Mouse (Mus musculus) liver, embryonic 11.5 days (tissue): Measurements from ENCODE around the gene AU022252. TPM values are rescaled to one million over a fixed set of nuclear protein-coding genes. Genes with fewer than 3 reads are reported as not detected.

Experiments used
- ATAC-seq: fragments of 200-750 bp; cut with Nextera tagmentation; replicated peaks from 2 replicates; pipeline ENCODE4 v1.8.0; 2017; ENCODE audit warnings: moderate number of reproducible peaks, mild to moderate bottlenecking, moderate TSS enrichment, moderate library complexity; ENCODE audit not compliant: low FRiP score
- DNase-seq: peaks from one replicate; pipeline ENCODE4 v3.0.0-alpha.2; 2017; ENCODE audit warnings: low spot score
- H3K27ac ChIP-seq: fragments of 300-500 bp; sonication (generic); 2 replicates; pipeline ENCODE4 v1.5.1; 2014; ENCODE audit warnings: mild to moderate bottlenecking, low read depth, low read length, control low read depth
- H3K27me3 ChIP-seq: fragments of 300-500 bp; sonication (generic); replicated peaks from 2 replicates; pipeline ENCODE4 v1.6.1; 2014; ENCODE audit warnings: low read length, mixed read lengths; ENCODE audit not compliant: control insufficient read depth, insufficient read depth
- H3K36me3 ChIP-seq: fragments of 300-500 bp; sonication (generic); 2 replicates; pipeline ENCODE4 v1.6.1; 2014; ENCODE audit warnings: mild to moderate bottlenecking, low read length, moderate library complexity, mixed read lengths; ENCODE audit not compliant: control insufficient read depth, insufficient read depth
- H3K4me1 ChIP-seq: fragments of 300-500 bp; sonication (generic); replicated peaks from 2 replicates; pipeline ENCODE4 v1.6.1; 2014; ENCODE audit warnings: low read length, mixed read lengths; ENCODE audit not compliant: control insufficient read depth, insufficient read depth
- H3K4me2 ChIP-seq: fragments of 300-500 bp; sonication (generic); 2 replicates; pipeline ENCODE4 v1.6.1; 2014; ENCODE audit warnings: mild to moderate bottlenecking, control low read depth, moderate library complexity
- H3K4me3 ChIP-seq: fragments of 300-500 bp; sonication (generic); 2 replicates; pipeline ENCODE4 v1.5.1; 2014; ENCODE audit warnings: low read depth, low read length, control low read depth
- H3K9ac ChIP-seq: fragments of 300-500 bp; sonication (generic); 2 replicates; pipeline ENCODE4 v1.6.1; 2014; ENCODE audit warnings: low read depth, low read length, control low read depth
- H3K9me3 ChIP-seq: fragments of 300-500 bp; sonication (generic); 2 replicates; pipeline ENCODE4 v1.6.1; 2016; ENCODE audit warnings: low read length, inconsistent platforms, mixed read lengths; ENCODE audit not compliant: control insufficient read depth
- WGBS: fragments of 180-500 bp; shearing (Covaris S2); extraction: QIAGEN DNeasy Blood & Tissue Kit; methylation state at CpG from one replicate; pipeline ENCODE4 v1.1.7; 2014; 5-methylcytosine and 5-hydroxymethylcytosine counted together
- polyA plus RNA-seq: library from polyadenylated mRNA; unstranded; fragments of >200 nt; fragmentation: Nextera tagmentation; extraction: Ambion mirVana; gene quantifications from 2 replicates; pipeline ENCODE4 v1.2.1, GENCODE M21; 2014

AU022252 gene
- polyA plus RNA-seq, 1 experiment from 2014 or later, result 33.3 TPM

DNA sequence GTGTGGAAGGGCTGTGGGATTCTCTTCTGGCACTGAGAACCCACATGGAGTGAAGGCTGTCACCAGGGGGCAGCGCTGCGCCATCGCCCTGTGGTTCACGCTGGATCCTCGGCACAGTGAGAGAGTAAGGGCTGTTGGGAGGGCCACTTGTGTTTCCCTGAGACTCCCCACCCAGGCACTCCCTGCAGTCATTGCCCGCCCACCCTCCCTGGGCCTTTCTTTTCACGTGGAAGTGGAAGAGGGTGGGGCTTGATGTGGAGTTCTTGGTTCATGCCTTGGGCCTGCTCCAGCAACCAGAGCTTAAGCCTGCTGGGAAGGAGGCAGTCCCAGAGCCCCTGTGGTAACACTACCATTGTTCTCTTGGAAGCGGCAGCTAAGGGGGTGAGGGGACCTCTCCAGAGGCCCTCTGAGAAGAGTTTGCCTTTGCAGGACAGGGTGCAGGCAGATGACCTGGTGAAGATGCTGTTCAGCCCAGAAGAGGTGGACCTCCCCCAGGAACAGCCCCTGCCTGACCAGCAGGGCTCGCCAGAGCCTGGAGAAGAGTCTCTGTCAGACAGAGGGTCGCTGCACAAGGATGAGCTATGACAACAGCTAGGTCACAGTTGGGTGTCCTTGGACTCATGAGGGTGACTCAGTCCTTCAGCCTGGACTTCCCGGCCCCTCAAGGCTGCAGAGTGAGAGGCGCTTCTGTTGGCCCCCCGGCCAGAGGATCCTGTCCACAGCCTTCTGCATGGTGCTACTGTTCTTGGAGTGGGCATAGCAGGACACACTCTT is 15.1 kb upstream of the AU022252 start:
- DNase-seq (peak; percentile 53), ATAC-seq (peak; percentile 44)
- Histone ChIP-seq H3K4me3 (no peak overlapping the region), H3K9me3 (no peaks in the 10 kb centered on the region), H3K27ac (no peak overlapping the region), H3K36me3 (no peaks in the 10 kb centered on the region), H3K27me3 (no peaks in the 10 kb centered on the region), H3K9ac (no peak overlapping the region), H3K4me1 (no peaks in the 10 kb centered on the region), H3K4me2 (no peak overlapping the region)
- 40% methylated on average over 13 of the region's 13 CpGs for WGBS

GRCm38 (mm10) chr4:119246688-119247225 is 14.2 kb upstream of the AU022252 start:
- H3K4me1 ChIP-seq, result no peaks in the 10 kb centered on the region
- H3K9ac ChIP-seq, result no peak overlapping the region
- H3K4me2 ChIP-seq, result no peak overlapping the region
- H3K4me3 ChIP-seq, result no peak overlapping the region
- no peak for ATAC-seq
- no peaks in the 10 kb centered on the region for H3K9me3 ChIP-seq
- DNase-seq, result no peak
- no peaks in the 10 kb centered on the region for H3K27me3 ChIP-seq
- WGBS, result 81% methylated on average over 14 of the region's 14 CpGs
- H3K36me3 ChIP-seq, result peaks cover 3% of the 10 kb centered on the region
- H3K27ac ChIP-seq, result no peak overlapping the region

DNA sequence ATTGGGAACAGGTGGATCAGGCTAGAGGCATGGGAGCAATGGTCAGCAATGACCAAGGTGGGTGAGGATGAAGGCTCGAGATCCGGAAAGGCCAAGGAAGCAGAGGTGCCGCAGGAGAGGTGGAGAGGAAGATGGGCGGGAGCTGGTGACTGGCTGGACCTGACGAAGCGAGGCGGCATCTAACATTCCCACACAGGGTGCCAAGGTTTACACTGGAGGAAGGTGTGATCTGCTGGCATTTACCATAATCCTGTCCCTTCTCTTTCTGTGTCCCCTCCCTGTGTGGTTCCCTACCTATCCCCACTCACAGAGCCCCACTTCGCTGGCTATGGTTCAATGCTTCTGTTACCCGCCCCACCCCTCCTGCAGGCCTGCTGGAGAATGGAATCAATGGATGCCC is 13.4 kb upstream of the AU022252 start:
- H3K9ac ChIP-seq, result no peak overlapping the region
- no peaks in the 10 kb centered on the region for H3K9me3 ChIP-seq
- H3K4me2 ChIP-seq, result no peak overlapping the region
- peaks cover 8% of the 10 kb centered on the region for H3K36me3 ChIP-seq
- WGBS, result 86% methylated on average over 9 of the region's 9 CpGs
- H3K27me3 ChIP-seq, result no peaks in the 10 kb centered on the region
- H3K4me1 ChIP-seq, result no peaks in the 10 kb centered on the region
- ATAC-seq (no peak), DNase-seq (no peak)
- H3K27ac ChIP-seq, result no peak overlapping the region
- H3K4me3 ChIP-seq, result no peak overlapping the region

- no peak overlapping the region for H3K4me3 ChIP-seq
- whole genome bisulfite sequencing, result 86% methylated on average over 7 of the region's 7 CpGs
- no peak overlapping the region for H3K4me2 ChIP-seq
- DNase-seq (no peak), ATAC-seq (no peak)
- H3K27ac ChIP-seq, result no peak overlapping the region
- no peaks in the 10 kb centered on the region for H3K9me3 ChIP-seq
- H3K4me1 ChIP-seq, result no peaks in the 10 kb centered on the region
- H3K36me3 ChIP-seq, result peaks cover 8% of the 10 kb centered on the region
- no peak overlapping the region for H3K9ac ChIP-seq
- no peaks in the 10 kb centered on the region for H3K27me3 ChIP-seq
These were observed 13.0 kb upstream of the AU022252 start for GRCm38 (mm10) chr4:119245556-119245955.

GRCm38 (mm10) chr4:119244468-119245240 is 12.1 kb upstream of the AU022252 start:
- no peaks in the 10 kb centered on the region for H3K9me3 ChIP-seq
- ATAC-seq, result no peak
- H3K27me3 ChIP-seq, result no peaks in the 10 kb centered on the region
- no peak overlapping the region for H3K4me3 ChIP-seq
- no peak for DNase-seq
- no peak overlapping the region for H3K4me2 ChIP-seq
- peaks cover 8% of the 10 kb centered on the region for H3K36me3 ChIP-seq
- H3K27ac ChIP-seq, result no peak overlapping the region
- H3K9ac ChIP-seq, result no peak overlapping the region
- 79% methylated on average over 22 of the region's 22 CpGs for WGBS
- H3K4me1 ChIP-seq, result 0 out of 2 replicates have a peak, but pooled peaks cover 2% of the 10 kb centered on the region

DNA sequence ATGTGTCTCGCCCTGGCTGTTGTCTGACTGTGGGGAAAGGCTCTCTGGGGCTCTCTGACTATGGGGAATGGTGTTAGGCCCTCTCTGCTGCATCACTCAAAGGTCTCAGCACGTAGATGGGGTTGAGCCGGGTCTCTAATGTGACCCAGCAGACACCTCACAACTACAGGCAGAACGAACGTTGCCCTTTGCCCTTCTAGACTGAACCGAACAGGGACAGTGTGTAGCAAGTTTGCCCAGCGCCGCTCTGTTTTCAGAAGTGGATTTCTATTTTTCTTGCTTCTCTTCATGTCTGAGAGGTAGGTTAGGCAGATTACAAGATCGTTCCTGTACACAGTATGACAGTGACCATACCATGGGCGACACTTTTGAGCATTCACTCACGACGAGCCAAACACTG is 10.1 kb upstream of the AU022252 start:
- H3K27ac ChIP-seq, result no peak overlapping the region
- peaks cover 8% of the 10 kb centered on the region for H3K36me3 ChIP-seq
- no peak overlapping the region for H3K9ac ChIP-seq
- no peak for ATAC-seq
- no peak overlapping the region for H3K4me3 ChIP-seq
- 90% methylated on average over 12 of the region's 12 CpGs for WGBS
- no peaks in the 10 kb centered on the region for H3K27me3 ChIP-seq
- H3K4me1 ChIP-seq, result 0 out of 2 replicates have a peak, but pooled peaks cover 4% of the 10 kb centered on the region
- no peak overlapping the region for H3K4me2 ChIP-seq
- DNase-seq, result no peak
- H3K9me3 ChIP-seq, result no peaks in the 10 kb centered on the region

DNA sequence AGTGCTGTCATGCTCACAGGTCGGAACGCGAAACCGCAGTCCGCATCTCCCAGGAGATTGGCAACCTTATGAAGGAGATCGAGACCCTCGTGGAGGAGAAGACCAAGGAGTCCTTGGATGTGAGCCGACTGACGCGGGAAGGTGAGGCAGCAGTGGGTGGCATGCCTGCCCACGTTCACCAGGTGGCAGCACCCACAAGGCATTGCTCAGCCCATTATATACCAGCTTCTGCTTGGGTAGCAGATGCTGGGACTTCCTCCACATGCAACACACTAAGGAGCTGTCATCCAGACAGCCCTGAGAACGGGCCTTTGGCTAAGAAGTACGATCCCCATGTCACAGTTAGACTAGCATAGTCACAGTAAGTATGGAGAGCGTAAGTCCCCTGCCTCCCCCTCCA is 9.2 kb upstream of the AU022252 start:
- no peaks in the 10 kb centered on the region for H3K9me3 ChIP-seq
- peaks cover 8% of the 10 kb centered on the region for H3K36me3 ChIP-seq
- H3K4me2 ChIP-seq, result no peak overlapping the region
- no peak overlapping the region for H3K27ac ChIP-seq
- DNase-seq (no peak), ATAC-seq (no peak)
- H3K4me1 ChIP-seq, result 0 out of 2 replicates have a peak, but pooled peaks cover 4% of the 10 kb centered on the region
- H3K4me3 ChIP-seq, result no peak overlapping the region
- no peaks in the 10 kb centered on the region for H3K27me3 ChIP-seq
- 85% methylated on average over 14 of the region's 14 CpGs for WGBS
- H3K9ac ChIP-seq, result no peak overlapping the region

DNA sequence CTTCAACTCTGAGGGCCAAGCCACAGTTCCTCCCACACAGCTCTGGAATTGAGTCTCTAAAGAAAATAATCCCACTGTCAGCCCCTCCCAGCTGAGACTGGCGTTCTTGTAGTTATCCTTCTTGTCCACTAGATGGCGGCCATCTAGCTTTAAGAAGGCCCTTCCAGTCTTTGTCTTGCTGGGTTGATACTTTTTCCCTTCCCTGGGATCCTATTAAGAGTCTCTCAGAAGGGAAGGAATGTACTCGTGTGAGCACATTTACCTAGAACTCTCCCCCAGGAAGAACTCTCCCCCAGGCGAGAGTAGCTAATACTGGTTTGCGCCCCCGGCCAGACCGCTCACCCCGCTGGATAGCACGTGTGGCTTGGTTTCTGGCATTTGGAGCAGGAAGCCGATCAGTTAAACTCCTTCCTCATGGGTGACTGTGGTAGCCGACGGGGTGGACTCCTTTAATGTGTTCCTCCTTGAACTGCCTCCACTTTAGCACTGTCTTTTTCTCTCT is 6.7 kb upstream of the AU022252 start:
- no peak overlapping the region for H3K27ac ChIP-seq
- 0 out of 2 replicates have a peak, but pooled peaks cover 4% of the 10 kb centered on the region for H3K4me1 ChIP-seq
- peaks cover 10% of the 10 kb centered on the region for H3K36me3 ChIP-seq
- DNase-seq (peak; percentile 53), ATAC-seq (peak; percentile 69)
- H3K9me3 ChIP-seq, result no peaks in the 10 kb centered on the region
- peak overlapping the region; percentile 27 for H3K9ac ChIP-seq
- H3K4me2 ChIP-seq, result peak overlapping the region; percentile 43
- 31% methylated on average over 12 of the region's 12 CpGs for WGBS
- no peak overlapping the region for H3K4me3 ChIP-seq
- H3K27me3 ChIP-seq, result no peaks in the 10 kb centered on the region
